Mouse (Mus musculus): ENCODE measurements around the gene Cenpb.

DNA sequence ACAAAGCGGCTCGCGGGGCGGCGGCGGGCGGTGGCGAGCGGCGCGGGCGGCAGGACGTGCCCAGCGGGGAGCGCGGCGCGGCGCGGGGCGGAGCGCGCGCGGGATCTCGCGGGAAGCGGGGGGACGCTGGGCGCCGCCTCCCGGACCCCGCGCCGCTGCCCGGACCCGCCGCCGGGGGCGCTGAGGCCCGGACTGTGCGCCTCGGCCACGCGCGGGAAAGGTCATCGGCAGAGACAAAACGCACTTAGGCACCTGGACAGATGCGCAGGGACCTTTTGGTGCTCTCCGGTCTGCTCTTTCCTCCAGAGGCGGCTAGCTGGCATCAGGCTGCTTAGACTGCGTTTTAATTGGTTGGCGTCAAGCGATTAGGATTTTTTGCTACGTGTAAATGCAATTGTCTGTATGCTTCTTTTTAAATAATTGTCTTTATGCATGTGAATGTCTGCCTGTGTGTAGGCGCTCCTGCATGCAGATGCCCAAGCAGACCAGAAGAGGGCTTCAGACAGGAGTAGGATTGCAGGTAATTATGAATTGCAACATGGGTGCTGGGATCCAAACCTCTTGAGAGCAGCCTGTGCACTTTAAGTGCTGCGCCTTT, at the start of gene Cenpb:
- TF ChIP-seq HCFC1 (IDR thresholded peaks at IDR 0.05; ENCODE audit: borderline replicate concordance, insufficient read depth, low read length) (peak; percentile 25; the same call in 1 of the 2 replicates), ZNF384 (IDR thresholded peaks at IDR 0.05; ENCODE audit: low read depth, low read length) (no peak)

All from ES-E14 (cell line).